Mouse (Mus musculus) kidney, adult 18-20 months (tissue): Measurements from ENCODE around the gene Gm20716.
A peak's percentile ranks its signal among the peaks of the same experiment; 100 is the strongest.

ENCODE experiments used
- DNase-seq: peaks from one replicate; pipeline ENCODE4 v3.0.0; 2021

Gm20716 gene

DNA sequence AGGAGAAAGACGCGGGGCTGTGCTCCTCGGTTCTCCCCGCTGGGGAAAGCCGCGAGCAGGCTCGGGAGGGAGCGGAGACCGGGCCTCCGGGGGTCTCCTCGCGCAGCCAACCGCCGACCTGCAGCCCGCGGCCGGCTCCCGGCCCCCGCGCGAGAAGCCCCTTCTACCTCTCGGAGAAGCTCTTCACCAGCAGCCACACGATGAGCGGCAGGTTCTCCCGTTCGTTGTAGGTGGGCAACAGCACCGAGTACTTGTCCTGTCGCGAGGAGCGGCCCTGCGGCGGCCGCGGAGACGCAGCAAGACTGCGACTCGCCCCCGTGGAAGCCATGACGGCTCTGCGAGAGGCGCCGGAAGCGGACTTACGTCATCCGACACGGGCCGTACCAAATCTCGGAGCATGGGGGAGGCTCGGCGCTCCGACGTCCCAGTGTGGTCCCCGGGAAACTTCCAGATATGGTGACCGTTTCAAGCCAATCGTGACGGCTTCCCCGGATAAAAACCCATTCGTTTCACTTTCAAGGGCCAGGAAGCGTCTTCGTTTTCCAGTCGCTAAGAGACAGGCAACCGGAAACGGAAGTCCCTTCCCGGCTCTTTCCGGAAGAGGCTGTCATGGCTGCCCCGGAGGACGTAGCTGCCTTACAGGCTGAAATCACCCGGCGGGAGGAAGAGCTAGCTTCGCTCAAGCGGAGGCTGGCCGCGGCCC, at the start of gene Gm20716, which contains the start of the genes Dpm1 and Mocs3:
TSS of gene Gm20716 (minus strand) at position 339 of the 703 bp plus-strand sequence.
TSS of gene Dpm1 (minus strand) at position 566 of the 703 bp plus-strand sequence.
TSS of gene Mocs3 (plus strand) at position 597 of the 703 bp plus-strand sequence.
- peak; percentile 94 for DNase-seq

DNA sequence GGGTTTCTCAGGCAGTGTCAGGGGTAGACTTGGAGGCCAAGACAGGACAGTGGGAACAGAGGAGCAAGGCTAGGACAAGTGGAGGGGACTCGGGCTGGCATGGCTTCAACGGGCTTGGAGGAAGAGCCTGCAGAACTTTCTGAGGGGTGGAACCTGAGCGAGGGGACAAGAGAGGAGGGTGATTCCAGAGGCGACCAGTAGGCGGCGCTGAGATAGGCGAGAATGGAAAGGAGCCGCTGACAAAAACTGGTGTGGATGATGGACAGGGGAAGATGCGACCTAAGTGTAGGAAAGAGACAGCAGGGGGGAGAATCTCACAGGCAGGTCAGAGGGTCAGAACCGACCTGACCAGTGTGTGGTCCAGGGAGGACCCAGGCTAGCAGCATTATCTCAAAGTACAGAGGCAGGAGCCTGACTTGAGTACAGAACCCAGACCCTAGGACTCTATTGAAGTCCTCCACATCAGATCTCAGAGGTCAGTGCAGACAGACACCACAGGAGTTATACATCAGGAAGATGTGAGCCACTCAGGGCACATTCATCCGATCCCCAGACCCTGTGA, 44.3 kb upstream of the Gm20716 start:
- peak; percentile 70 for DNase-seq

DNA sequence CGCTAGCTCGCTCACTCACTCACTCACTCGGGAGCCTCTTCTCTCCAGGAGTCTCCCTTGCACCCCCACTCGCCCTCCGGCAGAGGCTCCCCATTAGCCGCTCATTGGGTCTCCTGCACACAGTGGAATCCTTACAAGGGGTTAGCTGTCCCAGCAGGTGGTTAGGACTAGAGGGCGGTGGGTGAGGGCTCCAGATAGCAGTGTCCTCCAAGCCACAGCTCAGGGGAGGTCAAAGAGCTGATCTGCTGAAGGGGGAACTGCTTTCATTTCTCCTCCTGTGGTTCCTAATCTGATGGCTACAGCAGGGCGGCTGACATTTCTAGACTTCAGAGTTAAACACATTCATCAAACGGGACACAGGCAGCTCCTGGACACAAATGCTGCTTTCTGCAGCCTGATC, 43.2 kb upstream of the Gm20716 start:
- DNase-seq: no peak

DNA sequence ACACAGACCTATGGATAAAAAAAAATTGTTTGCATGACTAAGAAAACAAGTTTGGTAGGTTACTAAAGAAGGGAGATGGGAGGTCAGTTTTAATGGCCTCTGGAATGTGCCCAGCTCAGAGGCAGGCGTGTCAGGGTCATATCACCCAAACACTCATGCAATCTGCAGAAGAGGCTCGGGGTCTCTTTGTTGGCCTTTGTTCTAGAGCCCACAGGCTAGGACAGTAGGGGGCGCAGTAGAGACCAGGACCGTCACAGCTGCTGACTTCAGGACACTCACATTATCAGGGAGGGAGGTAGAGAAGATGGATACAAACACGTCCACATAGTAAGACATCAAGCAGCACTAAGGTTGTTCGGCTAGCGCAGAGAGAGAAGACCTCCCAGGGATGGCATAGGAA, 37.9 kb upstream of the Gm20716 start:
- peak; percentile 22 for DNase-seq

DNA sequence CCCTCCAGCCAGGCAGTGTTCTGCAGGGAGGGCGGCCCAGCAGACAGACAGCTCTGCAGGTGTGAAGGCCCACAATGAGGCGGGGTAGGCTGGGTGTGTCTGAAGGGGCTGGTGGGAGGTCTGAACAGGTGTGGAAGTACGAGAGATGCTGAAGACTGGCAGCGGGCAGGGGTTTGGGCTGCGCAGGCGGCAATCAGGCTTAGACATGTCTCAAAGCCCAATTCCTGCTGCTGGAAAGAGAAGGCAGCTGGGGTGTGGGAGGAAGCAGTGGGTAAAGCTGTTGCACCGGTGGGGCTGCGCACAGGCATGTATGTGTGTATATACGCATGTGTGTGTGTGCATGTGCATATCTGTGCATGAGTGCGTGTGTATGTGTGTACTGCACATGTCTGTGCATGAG, 30.7 kb upstream of the Gm20716 start:
- DNase-seq: no peak

DNA sequence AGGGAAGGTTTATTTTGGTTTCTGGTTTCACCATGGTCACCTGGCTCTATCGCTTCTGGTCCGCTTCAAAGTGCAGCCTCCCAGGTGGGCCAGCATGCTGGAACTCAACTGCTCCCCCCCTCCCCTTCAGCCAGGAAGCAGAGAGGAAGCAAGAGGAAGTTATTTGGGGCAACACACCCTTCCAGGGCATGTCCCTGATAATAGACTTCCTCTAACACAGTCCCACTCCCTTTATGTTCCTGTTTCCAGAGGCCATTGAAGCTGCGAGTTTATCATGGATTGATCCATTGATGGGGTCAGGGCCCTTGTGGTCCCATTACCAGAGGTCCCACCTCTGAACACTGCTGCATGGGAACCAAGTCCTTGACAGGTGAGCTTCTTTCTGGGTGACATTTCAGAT, 30.0 kb upstream of the Gm20716 start:
- DNase-seq: no peak

DNA sequence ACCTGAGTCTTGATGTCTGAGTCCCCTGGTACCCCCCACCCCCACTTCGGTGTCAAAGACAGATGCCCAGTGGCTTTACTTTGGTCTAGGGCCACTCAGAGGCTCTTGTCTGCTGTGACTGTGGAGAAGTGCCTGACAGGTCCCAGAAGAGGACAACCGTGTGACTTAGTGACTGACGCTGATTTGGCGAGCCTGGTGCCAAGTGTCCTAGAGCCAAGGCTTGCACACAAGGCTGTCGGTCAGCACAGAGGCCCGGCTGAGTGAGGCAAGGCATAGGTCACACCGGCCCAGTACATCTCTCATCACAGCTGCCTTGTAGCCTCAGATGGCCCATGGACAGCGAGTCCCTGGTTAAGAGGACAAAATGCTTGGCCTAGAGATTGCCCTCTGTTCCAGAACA, 28.9 kb upstream of the Gm20716 start:
- no peak for DNase-seq

DNA sequence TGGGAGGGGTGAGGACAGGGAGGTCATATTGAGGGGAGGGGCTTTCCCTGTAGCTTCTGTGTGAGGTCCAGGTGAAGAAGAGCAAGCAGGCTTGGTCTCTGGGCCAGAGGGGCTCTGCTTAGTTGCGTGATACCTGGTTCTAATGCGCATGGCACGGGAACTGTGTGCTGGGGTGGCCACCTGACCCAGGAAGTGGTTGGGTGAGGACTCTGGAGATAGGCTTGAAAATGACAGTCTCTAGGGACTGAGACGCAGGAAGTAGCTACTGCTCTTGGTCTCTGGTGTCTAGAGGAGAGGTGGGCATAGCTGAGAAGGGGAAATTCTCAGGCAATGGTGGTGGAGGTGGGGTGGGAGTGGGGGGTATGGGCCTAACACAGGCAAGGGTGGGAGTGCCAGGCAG, 27.0 kb upstream of the Gm20716 start:
- DNase-seq: no peak

DNA sequence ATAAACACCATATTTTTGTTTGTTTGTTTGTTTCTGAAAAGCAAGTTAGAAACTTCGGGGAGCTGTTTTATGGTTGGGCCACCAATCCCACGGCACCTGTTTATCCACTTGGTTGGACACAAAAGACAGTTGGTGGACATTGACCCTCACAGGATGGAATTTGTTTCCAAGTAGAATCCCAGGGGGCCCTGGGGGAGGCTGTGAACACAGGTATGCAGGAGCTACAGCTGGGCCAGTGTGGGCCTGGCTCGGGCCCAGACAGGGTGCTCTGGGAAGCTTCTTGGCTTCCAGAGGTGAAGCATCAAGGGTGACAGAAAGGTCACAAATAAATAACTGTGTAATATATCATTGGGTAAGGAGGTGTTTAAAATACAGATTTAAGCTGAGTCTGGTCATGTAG, 26.3 kb upstream of the Gm20716 start:
- peak; percentile 46 for DNase-seq

DNA sequence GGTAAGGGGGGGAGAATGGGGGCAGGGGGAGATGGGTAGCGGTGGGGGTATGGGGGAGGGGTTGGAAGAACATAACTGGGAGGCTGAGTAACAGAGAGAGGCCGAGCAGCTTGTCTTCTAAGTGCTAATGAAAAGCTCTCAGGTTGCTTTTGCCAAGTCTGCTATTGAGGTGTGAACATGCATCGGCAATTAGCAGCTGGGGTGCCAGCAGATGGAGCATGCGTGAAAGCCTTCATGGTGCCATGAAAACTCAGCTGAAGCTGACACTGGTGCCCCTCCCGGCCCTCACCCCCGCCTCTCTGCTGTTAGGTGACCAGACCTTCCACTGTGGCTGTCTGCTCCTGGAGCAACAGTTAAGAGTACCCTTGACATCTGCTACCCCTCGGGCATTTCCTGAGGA, 23.7 kb upstream of the Gm20716 start:
- no peak for DNase-seq

DNA sequence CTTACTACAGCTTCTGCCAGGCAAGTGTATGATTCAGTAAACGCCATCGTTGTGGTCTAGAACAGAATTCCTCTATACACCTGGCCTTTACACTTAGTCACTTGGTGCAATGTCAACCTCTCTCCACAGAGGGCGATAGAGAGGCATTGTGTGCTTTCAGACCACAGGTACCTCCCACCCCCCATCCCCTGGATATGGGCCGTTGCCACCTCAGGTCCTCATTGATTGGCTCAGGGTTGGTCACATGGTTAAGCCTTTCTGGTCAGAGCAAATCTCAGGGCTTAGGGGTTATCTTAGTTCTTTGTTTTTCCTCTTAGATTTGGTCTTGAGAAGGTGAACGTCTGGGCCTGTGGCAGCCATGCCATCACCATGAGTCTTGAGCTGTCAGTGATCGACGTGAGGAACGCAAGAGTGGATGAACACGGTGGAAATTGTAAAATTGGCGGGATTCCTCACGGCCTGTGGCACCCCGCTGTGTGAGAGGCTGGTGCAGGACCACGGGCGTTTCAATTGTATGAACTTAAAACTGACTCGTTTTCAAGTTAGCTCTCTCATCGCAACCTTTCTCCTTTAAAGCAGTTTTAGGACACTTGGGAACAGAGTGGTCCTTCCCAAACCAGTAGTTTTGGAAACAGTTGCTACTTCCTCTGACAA, 22.6 kb upstream of the Gm20716 start:
- DNase-seq: no peak

DNA sequence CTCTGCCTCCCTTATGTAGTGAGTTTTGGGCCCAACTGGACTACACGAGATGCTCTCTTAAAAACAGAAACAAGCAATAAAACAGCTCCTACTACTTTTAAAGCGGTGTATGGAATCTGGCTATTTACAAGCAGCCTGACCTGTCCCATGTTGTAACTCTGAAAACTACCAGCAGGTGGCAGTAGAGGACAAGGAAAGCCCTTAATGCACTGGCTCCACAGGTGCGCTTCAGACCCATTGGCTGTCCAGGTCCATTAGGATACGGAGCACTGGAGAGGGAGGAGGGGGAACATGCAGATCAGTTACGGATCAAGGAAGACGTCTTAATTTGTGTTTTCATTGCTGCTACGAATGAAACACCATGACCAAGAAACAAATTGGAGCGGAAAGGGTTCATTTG, 20.1 kb upstream of the Gm20716 start:
- DNase-seq: peak; percentile 87

DNA sequence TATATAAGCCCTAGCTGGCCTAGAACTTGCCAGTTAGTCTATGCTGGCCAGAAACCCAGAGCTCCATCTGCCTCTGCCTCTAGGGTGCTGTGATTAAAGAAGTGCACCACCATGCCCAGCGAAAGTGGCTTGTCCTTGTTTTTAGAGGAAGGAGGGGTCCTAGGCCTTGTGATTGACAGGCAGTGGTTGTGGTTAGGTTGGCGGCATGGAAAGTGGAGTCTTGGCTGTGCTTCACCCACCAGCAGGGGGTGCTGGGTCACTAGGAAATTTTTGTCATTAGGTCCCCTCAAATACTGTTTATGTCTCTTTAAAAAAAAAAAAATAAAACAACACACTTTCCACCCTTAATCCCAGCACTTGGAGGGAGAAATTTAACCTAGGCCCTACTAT, 18.7 kb upstream of the Gm20716 start:
- DNase-seq: no peak

DNA sequence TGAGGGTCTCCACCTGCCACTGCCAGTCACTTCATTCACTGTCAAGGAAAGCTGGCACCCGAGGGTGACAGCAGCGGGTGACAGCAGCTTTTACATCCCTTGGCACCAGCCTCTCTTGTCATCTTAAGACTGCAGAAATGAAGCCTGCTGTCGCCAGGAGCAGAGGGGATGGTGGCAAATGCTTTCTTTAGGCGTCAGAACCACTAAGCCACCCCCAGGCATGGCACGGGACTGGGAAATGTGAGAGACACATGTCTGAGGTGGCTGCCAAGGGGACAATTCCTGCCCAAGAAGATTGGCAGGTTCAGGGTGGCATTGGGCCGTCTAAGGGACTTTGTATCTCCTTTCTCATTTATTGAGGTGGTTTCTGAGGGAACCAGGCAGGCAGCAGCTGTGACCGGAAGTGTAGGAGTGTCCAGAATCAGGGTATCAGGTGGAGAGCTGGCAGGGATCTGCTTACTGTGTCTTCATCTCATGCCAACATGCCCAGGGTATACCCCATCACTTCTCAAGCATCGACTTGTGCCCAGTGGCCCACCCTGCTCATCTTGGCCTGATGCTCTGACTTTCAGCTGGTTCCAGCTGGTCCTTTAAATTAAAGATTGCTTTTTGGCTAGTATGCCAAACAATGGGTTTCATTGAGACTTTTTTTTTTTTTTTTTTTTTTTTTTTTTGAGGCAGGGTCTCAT, 18.1 kb upstream of the Gm20716 start:
- DNase-seq: no peak

DNA sequence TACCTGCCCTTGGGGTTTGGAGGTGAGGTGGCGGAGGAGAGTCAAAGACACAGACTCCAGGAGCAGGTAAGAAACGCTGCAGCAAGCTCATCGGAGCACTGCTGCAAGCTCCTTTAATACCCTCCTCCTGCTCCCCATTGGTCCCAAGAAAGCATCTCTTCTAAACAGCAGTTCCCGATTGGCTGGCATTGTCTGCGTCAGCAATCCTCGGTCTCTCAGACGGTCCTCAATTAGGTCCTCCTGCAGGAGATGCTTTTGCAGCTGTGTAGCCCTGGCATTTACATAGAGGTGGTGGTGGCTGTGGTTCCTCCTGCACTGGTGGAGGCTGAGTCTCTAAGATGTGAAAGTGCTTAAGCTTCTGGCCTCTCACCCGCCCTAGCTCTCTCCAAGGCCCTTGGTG, 15.4 kb upstream of the Gm20716 start:
- no peak for DNase-seq

DNA sequence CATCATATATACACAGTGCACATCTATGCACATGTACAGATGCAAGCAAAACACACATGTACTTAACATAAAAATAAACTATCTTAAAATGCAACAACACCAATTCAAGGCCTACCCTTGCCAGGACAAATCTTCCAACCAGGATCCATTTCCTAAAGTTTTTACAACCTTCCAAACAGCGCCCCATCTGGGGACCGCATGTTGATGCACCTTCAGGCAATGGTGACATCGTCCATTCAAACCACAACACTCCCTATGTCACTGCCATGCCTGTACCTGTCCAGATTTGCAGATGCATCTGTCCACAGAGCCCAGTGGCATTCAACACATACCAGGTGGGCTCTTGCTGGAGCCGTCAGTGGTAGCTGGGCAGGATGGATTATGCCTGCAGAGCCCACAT, 13.1 kb upstream of the Gm20716 start:
- no peak for DNase-seq

DNA sequence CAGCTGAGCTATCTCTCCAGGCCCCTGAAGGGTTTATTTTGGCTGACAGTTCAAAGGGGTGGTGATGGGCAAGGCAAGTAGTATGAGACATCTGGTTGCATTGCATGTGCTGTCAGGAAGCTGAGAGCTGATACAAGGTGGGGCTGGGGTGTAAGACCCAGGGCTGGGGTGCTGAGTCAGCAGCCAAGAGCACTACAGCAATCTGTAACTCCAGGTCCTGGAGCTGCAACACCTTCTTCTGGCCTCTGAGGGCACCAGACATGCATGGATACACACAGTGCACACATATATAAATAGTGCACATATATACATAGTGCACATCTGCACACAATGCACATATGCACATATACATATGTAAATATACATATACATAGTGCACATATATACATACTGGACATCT, 12.7 kb upstream of the Gm20716 start:
- DNase-seq: no peak

DNA sequence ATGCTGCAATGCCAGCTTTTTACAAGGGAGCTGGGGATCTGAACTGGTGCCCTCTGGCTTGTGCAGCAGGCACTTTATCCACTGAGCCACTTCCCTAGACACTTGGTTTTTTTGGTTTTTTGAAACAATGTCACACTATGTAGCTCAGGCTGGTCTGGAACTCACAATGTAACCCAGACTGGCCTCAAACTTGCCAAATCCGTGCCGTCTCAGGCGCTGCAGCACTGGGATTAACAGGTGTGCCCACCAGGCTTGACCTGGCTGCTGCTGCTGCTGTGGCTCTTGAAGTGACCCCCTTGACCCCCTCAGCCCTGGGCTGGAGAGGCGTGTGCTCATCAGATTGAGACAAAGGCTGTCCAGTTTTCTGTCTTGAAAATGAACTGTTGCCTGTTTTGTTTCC, 8.2 kb upstream of the Gm20716 start:
- DNase-seq: no peak

DNA sequence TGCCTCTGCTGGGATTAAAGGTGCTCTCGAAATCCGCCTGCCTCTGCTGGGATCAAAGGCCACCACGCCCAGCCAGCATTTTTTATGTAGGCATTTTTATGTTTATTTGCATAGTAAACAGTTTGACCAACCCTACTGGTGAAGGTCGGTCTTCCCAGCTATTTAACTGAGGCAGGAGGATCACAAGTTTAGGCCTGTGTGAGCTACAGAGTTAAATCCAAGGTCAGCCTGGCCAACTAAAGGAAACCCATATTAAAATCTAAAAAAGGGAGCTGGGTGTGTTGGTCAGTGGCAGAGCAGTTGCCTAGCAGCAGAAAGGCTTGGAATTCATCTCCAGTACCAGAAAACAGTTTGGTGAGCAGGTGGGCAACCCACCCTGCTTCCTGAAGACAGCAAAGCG, 3.1 kb upstream of the Gm20716 start:
- DNase-seq: no peak

DNA sequence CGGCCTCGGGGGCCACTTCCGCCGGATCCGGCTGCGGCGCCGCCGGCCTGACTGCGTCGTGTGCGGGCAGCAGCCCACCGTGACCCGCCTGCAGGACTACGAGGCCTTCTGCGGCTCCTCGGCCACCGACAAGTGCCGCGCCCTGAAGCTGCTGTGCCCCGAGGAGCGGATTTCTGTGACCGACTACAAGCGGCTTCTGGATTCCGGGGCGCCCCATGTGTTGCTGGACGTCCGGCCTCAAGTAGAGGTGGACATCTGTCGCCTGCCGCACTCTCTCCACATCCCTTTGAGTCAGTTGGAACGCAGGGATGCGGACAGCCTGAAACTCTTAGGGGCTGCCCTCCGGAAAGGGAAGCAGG, 1.3 kb upstream of the Gm20716 start:
- no peak for DNase-seq

DNA sequence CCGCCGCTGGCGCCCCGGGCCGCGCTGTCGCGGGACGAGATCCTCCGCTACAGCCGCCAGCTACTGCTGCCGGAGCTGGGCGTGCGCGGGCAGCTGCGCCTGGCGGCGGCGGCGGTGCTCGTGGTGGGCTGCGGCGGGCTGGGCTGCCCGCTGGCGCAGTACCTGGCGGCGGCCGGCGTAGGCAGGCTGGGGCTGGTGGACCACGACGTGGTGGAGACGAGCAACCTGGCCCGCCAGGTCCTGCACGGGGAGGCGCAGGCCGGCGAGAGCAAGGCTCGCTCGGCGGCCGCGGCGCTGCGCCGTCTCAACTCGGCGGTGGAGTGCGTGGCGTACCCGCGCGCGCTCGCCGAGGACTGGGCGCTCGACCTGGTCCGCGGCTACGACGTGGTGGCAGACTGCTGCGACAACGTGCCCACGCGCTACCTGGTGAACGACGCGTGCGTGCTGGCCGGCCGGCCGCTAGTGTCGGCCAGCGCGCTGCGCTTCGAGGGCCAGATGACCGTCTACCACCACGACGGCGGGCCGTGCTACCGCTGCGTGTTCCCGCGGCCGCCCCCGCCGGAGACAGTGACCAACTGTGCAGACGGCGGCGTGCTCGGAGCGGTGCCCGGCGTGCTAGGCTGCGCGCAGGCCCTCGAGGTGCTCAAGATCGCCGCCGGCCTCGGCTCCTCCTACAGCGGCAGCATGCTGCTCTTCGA, 758 bp upstream of the Gm20716 start:
- peak; percentile 19 for DNase-seq

DNA sequence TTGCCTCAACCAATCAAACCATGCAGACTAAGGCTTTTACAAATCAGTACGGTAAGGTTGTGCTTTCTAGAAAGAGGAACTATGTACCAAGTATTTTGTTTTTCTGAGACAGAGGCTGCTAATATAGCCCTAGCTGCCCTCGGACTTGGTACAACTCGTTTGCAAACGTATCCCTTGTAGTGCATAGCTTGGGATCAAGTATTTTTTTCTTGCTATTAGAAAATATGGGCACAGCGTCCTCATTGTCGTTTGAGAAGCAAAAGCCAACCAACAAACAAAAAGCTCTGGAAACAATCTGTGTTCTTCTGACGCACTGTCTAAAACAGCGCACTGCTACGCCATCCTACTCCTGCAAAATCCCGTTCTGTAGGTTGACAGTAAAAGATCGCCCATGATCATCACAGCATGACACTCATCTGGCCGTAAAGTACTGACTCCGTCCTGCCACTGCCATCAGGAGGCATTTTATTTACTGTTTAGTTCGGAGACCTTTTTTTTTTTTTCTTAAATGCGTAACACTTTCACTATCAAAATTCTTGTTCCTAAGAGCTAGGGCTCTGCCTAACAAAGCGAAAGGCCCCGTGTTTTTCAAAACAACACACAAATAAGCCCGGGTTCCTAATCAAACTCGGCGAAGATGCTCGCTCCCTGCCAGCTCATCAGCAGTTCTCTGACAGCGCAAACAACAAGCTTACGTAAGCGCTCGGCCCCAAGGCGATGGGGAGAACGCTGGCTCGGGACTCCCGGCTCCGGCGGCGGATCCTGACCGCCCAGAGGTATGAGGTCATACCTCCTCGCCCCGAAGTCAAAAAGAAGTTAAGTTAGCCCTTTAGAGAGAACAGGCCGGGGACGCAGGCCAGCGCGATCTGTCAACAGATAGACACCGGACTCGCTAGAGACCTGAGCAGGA, 793 bp downstream of the Gm20716 start:
- DNase-seq: peak; percentile 61
